Mouse (Mus musculus) G1E (cell line): Measurements from ENCODE around the gene Nell2. TPM values are rescaled to one million over a fixed set of nuclear protein-coding genes. Genes with fewer than 3 reads are reported as not detected.

Experiments
- ATAC-seq: 2 replicates; pipeline ENCODE4 v1.8.0; 2016; ENCODE audit warnings: mild to moderate bottlenecking; ENCODE audit not compliant: insufficient number of reproducible peaks, poor library complexity, low FRiP score, severe bottlenecking; ENCODE audit errors: extremely low read depth
- DNase-seq: peaks from one replicate; pipeline ENCODE4 v3.0.0; 2012; ENCODE audit warnings: low spot score
- H3K27me3 ChIP-seq: 2 replicates; pipeline ENCODE4 v1.6.1; 2012; ENCODE audit warnings: mild to moderate bottlenecking, low read length, inconsistent platforms; ENCODE audit not compliant: insufficient read depth
- H3K36me3 ChIP-seq: replicated peaks from 2 replicates; pipeline ENCODE3; 2012; ENCODE audit warnings: mild to moderate bottlenecking, inconsistent platforms
- H3K4me1 ChIP-seq: 2 replicates; pipeline ENCODE4 v1.6.1; 2012; ENCODE audit warnings: low read depth, low read length, inconsistent platforms, mixed read lengths; ENCODE audit not compliant: insufficient read depth
- H3K4me3 ChIP-seq: 2 replicates; pipeline ENCODE4 v1.5.1; 2012; ENCODE audit warnings: low read depth, mild to moderate bottlenecking, inconsistent platforms, low read length, moderate library complexity, mixed read lengths
- H3K9me3 ChIP-seq: replicated peaks from 2 replicates; pipeline ENCODE4 v1.6.1; 2012; ENCODE audit warnings: inconsistent platforms
- CTCF ChIP-seq: IDR thresholded peaks from 2 replicates; pipeline ENCODE4 v1.5.1; 2012; ENCODE audit warnings: low read depth, low read length, inconsistent platforms, mixed read lengths
- GATA1 ChIP-seq: IDR thresholded peaks from 2 replicates; pipeline ENCODE4 v1.6.1; 2012; ENCODE audit warnings: borderline replicate concordance, low read length, inconsistent platforms, mixed read lengths
- GATA2 ChIP-seq: IDR thresholded peaks from 2 replicates; pipeline ENCODE4 v1.6.1; 2012; ENCODE audit warnings: low read depth, low read length, inconsistent platforms, borderline replicate concordance
- POLR2AphosphoS5 ChIP-seq: IDR thresholded peaks from 2 replicates; pipeline ENCODE4 v1.6.1; 2012; ENCODE audit warnings: low read depth, low read length, inconsistent platforms; ENCODE audit not compliant: insufficient replicate concordance
- TAL1 ChIP-seq: conservative IDR thresholded peaks from 2 replicates; pipeline ENCODE4 v1.6.1; 2012; ENCODE audit warnings: low read depth, low read length, inconsistent platforms, mixed read lengths
- polyA plus RNA-seq: library from polyadenylated mRNA; stranded (reverse); fragments of >175 nt; gene quantifications from 2 replicates; pipeline ENCODE4 v1.2.3, GENCODE M21; 2012
- total RNA-seq, 2 experiments: library from RNA; stranded (forward) in 1 of 2; stranded (reverse) in 1 of 2; fragments of 200-1000 nt in 1 of 2; fragments of >200 nt in 1 of 2; fragmentation: Nextera tagmentation in 1 of 2; gene quantifications; 2 replicates each; pipeline ENCODE4 v1.2.3; 2014 to 2017

Nell2 gene
- total and polyA plus RNA-seq, 3 experiments: 0.05 TPM; not detected in 2

DNA sequence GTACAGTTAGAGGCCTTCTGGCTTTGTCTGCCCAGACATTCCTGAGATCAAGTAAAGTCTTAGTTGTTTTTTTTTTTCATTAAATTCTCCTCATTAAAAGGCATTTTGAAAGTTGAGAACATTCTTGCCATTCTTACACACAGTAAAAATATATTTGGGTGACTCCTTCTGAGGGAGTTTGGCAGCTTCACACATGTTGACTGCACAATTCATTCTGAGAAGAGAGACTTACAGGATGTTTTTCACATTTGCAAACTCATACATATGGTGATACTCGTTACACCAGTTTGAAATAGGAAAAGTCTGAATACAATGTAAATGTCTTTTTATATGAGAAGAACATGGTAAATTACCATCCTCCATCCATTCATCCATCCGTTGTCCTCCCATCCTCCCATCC is 247.4 kb downstream of the Nell2 start:
- Histone ChIP-seq H3K4me3 (no peak overlapping the region), H3K4me1 (no peaks in the 10 kb centered on the region), H3K36me3 (no peaks in the 10 kb centered on the region), H3K27me3 (no peaks in the 10 kb centered on the region), H3K9me3 (peaks cover 22% of the 10 kb centered on the region)
- ATAC-seq (no peak), DNase-seq (no peak)
- TF ChIP-seq GATA1 (no peak), TAL1 (no peak), GATA2 (no peak), CTCF (no peak), POLR2AphosphoS5 (no peak)

DNA sequence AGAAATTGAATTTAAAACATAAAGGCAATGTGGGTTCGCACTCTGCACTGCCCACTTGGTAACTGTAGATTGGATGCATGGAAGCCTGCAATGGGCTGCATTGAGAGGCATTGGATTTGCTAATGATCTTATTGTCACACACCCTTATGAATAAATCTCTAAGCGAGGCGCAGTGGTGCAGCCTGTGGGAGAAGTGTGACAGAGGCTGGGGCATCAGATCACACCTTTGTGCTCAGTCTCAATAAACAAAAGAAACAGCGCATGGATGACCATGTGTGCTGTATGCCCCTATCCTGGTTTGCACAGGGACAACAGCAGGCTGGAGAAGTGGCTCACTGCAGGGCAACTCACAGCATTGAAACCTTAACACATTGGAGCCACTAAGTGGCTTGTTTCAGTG is 250.4 kb downstream of the Nell2 start:
- H3K36me3 ChIP-seq: no peaks in the 10 kb centered on the region
- no peak overlapping the region for H3K4me3 ChIP-seq
- TF ChIP-seq TAL1: no peak
- no peak for TF ChIP-seq CTCF
- TF ChIP-seq GATA2: no peak
- TF ChIP-seq GATA1: no peak
- no peaks in the 10 kb centered on the region for H3K27me3 ChIP-seq
- DNase-seq: no peak
- no peak for ATAC-seq
- H3K9me3 ChIP-seq: peaks cover 28% of the 10 kb centered on the region
- no peaks in the 10 kb centered on the region for H3K4me1 ChIP-seq

DNA sequence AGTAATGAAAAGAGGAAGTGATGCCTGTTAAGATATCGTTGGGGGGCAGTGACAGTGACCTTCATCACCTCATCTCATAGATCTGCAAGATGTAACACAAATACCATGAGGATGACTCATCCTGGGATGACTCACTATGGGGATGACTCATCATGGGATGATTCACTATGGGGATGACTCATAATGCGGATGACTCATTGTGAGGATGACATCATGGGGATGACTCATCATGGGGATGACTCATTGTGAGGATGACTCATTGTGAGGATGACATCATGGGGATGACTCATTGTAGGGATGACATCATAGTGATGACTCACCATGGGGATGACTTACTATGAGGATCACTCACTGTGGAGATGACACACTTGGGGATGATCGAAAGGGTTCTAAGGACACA is 251.8 kb downstream of the Nell2 start:
- Histone ChIP-seq H3K4me1 (no peaks in the 10 kb centered on the region), H3K4me3 (no peak overlapping the region), H3K9me3 (peaks cover 37% of the 10 kb centered on the region), H3K36me3 (no peaks in the 10 kb centered on the region), H3K27me3 (no peaks in the 10 kb centered on the region)
- DNase-seq (no peak), ATAC-seq (no peak)
- no peak for TF ChIP-seq POLR2AphosphoS5
- TF ChIP-seq GATA2: no peak
- no peak for TF ChIP-seq CTCF
- TF ChIP-seq GATA1: no peak
- TF ChIP-seq TAL1: no peak

GRCm38 (mm10) chr15:95275553-95275952 is 252.8 kb downstream of the Nell2 start:
- ATAC-seq (no peak), DNase-seq (no peak)
- peaks cover 34% of the 10 kb centered on the region for H3K9me3 ChIP-seq

DNA sequence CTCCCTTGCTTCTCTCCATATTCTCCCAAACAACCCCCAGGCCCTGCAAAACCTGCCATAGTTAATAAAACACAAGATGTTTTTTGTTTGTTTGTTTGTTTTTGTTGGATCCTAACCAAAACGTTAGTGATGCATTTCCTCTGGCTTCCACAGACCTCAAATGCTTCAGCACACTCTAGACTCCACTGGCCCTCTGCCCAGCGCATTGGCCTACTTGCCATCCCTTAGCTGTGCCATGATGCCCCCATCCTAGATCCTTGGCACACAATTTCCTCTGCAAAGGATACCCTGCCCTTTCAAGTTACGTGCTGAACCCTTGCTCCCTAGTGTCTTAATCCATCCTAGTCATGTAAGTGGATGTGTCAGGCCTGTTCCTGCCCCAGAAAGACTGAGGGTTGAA is 255.1 kb downstream of the Nell2 start:
- no peak for TF ChIP-seq GATA1
- TF ChIP-seq CTCF: no peak
- no peak for TF ChIP-seq POLR2AphosphoS5
- TF ChIP-seq TAL1: no peak
- no peak for TF ChIP-seq GATA2
- DNase-seq (no peak), ATAC-seq (no peak)
- H3K4me3 ChIP-seq: no peak overlapping the region
- no peaks in the 10 kb centered on the region for H3K36me3 ChIP-seq
- no peaks in the 10 kb centered on the region for H3K27me3 ChIP-seq
- H3K9me3 ChIP-seq: peaks cover 34% of the 10 kb centered on the region
- H3K4me1 ChIP-seq: no peaks in the 10 kb centered on the region

More at GRCm38 (mm10) chr15:95275553-95275952, 252.8 kb downstream of the Nell2 start:
- H3K36me3 ChIP-seq: no peaks in the 10 kb centered on the region
- TF ChIP-seq CTCF: no peak
- no peak for TF ChIP-seq POLR2AphosphoS5
- TF ChIP-seq TAL1: no peak
- TF ChIP-seq GATA2: no peak
- TF ChIP-seq GATA1: no peak
- H3K4me3 ChIP-seq: no peak overlapping the region
- no peaks in the 10 kb centered on the region for H3K4me1 ChIP-seq
- no peaks in the 10 kb centered on the region for H3K27me3 ChIP-seq

DNA sequence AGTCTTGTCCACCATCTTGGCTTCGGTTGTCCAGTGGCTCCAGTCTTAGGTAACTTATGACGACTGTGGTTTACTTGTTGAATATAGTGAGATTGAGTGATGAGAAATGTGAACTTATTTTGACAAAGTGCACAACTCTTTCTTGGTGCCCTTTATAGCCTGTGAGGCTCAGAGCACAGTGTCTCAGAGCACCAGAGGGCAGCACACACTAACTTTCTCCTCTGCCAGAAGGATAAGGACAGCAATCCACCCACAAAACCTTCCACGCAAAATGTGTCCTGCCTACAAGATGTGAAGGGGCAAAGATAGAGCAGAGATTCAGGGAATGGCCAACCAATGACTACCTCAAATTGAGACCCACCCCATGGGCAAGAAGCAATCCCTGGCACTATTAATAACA is 256.2 kb downstream of the Nell2 start:
- no peaks in the 10 kb centered on the region for H3K27me3 ChIP-seq
- no peak for TF ChIP-seq POLR2AphosphoS5
- ATAC-seq: no peak
- no peaks in the 10 kb centered on the region for H3K36me3 ChIP-seq
- DNase-seq: no peak
- no peak overlapping the region for H3K4me3 ChIP-seq
- no peaks in the 10 kb centered on the region for H3K4me1 ChIP-seq
- H3K9me3 ChIP-seq: peaks cover 33% of the 10 kb centered on the region

GRCm38 (mm10) chr15:95259671-95260450 is 268.5 kb downstream of the Nell2 start:
- Histone ChIP-seq H3K4me1 (no peaks in the 10 kb centered on the region), H3K4me3 (no peak overlapping the region), H3K36me3 (no peaks in the 10 kb centered on the region), H3K27me3 (no peaks in the 10 kb centered on the region), H3K9me3 (peaks cover 38% of the 10 kb centered on the region)
- no peak for ATAC-seq
- no peak for TF ChIP-seq POLR2AphosphoS5
- TF ChIP-seq GATA1: no peak
- TF ChIP-seq TAL1: no peak
- no peak for TF ChIP-seq CTCF
- TF ChIP-seq GATA2: no peak
- no peak for DNase-seq
